Mouse (Mus musculus) heart, embryonic 15.5 days (tissue): ENCODE data around the gene Card11. TPM values are rescaled to one million over a fixed set of nuclear protein-coding genes. Genes with fewer than 3 reads are reported as not detected.

Experiments used
- ATAC-seq: fragments of 200-750 bp; cut with Nextera tagmentation; replicated peaks from 2 replicates; pipeline ENCODE4 v1.8.0; 2017; ENCODE audit warnings: low read depth, moderate TSS enrichment; ENCODE audit not compliant: insufficient number of reproducible peaks, insufficient read depth, low FRiP score
- H3K27ac ChIP-seq: fragments of 300-500 bp; sonication (generic); 2 replicates; pipeline ENCODE4 v1.5.1; 2015; ENCODE audit warnings: mild to moderate bottlenecking, inconsistent platforms
- H3K27me3 ChIP-seq: fragments of 300-500 bp; sonication (generic); 2 replicates; pipeline ENCODE4 v1.6.1; 2015; ENCODE audit warnings: inconsistent platforms
- H3K36me3 ChIP-seq: fragments of 300-500 bp; sonication (generic); 2 replicates; pipeline ENCODE4 v1.6.1; 2015; ENCODE audit warnings: mild to moderate bottlenecking, inconsistent platforms
- H3K4me1 ChIP-seq: fragments of 300-500 bp; sonication (generic); replicated peaks from 2 replicates; pipeline ENCODE4 v1.6.1; 2015; ENCODE audit warnings: inconsistent platforms
- H3K4me2 ChIP-seq: fragments of 300-500 bp; sonication (generic); 2 replicates; pipeline ENCODE4 v1.6.1; 2015; ENCODE audit warnings: inconsistent platforms, mild to moderate bottlenecking, moderate library complexity
- H3K4me3 ChIP-seq: fragments of 300-500 bp; sonication (generic); 2 replicates; pipeline ENCODE4 v1.5.1; 2015; ENCODE audit warnings: mild to moderate bottlenecking, inconsistent platforms
- H3K9ac ChIP-seq: fragments of 300-500 bp; sonication (generic); 2 replicates; pipeline ENCODE4 v1.6.1; 2015; ENCODE audit warnings: mild to moderate bottlenecking, inconsistent platforms
- H3K9me3 ChIP-seq: fragments of 300-500 bp; sonication (generic); replicated peaks from 2 replicates; pipeline ENCODE4 v1.6.1; 2016; ENCODE audit warnings: inconsistent platforms
- WGBS: fragments of 180-500 bp; shearing (Covaris S2); methylation state at CpG from one replicate; pipeline ENCODE4 v1.1.7; 2015; ENCODE audit warnings: mixed read lengths; 5-methylcytosine and 5-hydroxymethylcytosine counted together
- polyA plus RNA-seq: library from polyadenylated mRNA; unstranded; fragments of >200 nt; fragmentation: Nextera tagmentation; extraction: Ambion mirVana; gene quantifications from 2 replicates; pipeline ENCODE4 v1.2.1, GENCODE M21; 2015

Card11 gene
- polyA plus RNA-seq, 1 experiment from 2014 or later, result 0.29 TPM

DNA sequence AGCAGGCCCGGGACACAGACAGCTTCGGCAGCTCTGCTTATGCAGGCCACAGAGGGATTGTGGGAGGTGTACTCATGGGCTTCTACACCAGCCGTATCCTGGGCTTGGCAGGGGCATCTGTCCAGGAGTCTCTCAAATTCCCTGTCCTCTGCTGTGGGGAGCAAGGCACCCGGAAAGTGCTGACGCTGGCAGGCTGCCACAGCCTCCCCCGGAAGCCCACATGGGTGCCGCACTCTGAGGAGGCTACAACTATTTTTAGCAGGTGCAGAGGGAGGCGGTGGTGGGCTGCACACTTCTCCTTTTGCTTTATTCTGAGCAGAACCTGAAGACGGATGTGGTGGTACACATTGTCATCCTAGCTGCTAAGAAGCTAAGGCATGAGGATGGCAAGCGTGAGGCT lies 52.4 kb downstream of the Card11 start:
- H3K4me2 ChIP-seq, result peak overlapping the region; percentile 25; the same call in 1 of the 2 replicates
- peak; percentile 68 for ATAC-seq
- no peaks in the 10 kb centered on the region for H3K9me3 ChIP-seq
- H3K27ac ChIP-seq, result peak overlapping the region; percentile 49
- no peak overlapping the region for H3K4me3 ChIP-seq
- WGBS, result 35% methylated on average over 10 of the region's 10 CpGs
- H3K36me3 ChIP-seq, result no peaks in the 10 kb centered on the region
- H3K27me3 ChIP-seq, result no peaks in the 10 kb centered on the region
- H3K4me1 ChIP-seq, result peaks cover 13% of the 10 kb centered on the region
- H3K9ac ChIP-seq, result no peak overlapping the region

- H3K4me3 ChIP-seq, result no peak overlapping the region
- no peaks in the 10 kb centered on the region for H3K9me3 ChIP-seq
- no peak overlapping the region for H3K4me2 ChIP-seq
- no peaks in the 10 kb centered on the region for H3K36me3 ChIP-seq
- H3K27ac ChIP-seq, result no peak overlapping the region
- no peak for ATAC-seq
- no peaks in the 10 kb centered on the region for H3K27me3 ChIP-seq
- 83% methylated on average over 6 of the region's 6 CpGs for WGBS
- peaks cover 13% of the 10 kb centered on the region for H3K4me1 ChIP-seq
- H3K9ac ChIP-seq, result no peak overlapping the region
Measured at GRCm38 (mm10) chr5:140946034-140946433, 54.3 kb downstream of the Card11 start.

GRCm38 (mm10) chr5:140944382-140945125 lies 55.8 kb downstream of the Card11 start:
- H3K9ac ChIP-seq, result no peak overlapping the region
- H3K27me3 ChIP-seq, result no peaks in the 10 kb centered on the region
- no peak overlapping the region for H3K4me2 ChIP-seq
- no peaks in the 10 kb centered on the region for H3K36me3 ChIP-seq
- peaks cover 13% of the 10 kb centered on the region for H3K4me1 ChIP-seq
- H3K27ac ChIP-seq, result no peak overlapping the region
- whole genome bisulfite sequencing, result 71% methylated on average over 18 of the region's 18 CpGs
- no peaks in the 10 kb centered on the region for H3K9me3 ChIP-seq
- no peak for ATAC-seq
- no peak overlapping the region for H3K4me3 ChIP-seq

DNA sequence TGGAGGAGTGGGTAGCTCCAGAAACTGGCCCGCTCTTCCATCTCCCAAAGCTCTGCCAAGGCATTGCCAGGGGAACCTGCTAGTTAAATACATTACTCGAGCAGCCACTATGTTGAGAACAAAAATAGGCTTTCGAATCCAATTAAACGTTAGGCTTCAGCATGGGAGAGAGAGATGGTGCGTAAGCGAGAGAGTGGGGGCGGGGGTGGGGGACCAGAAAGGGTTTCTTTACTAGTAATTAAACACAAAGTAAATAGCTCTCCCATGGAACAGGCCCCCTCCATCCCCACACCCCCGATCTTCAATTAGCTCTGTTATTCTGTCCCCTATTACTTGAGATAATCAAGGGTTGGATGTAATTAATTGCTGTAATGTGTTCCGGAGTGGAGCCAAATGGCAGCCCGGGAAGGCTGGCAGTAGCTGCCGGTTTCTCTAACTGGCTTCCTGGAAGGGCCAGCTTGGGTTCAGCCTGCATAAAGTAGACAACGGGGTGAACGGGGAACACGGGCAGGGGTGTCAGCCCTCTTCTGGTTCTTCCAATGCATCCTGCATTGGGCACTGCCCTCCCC lies 59.4 kb downstream of the Card11 start:
- no peaks in the 10 kb centered on the region for H3K9me3 ChIP-seq
- no peak for ATAC-seq
- H3K36me3 ChIP-seq, result no peaks in the 10 kb centered on the region
- no peak overlapping the region for H3K4me3 ChIP-seq
- H3K9ac ChIP-seq, result no peak overlapping the region
- H3K4me1 ChIP-seq, result no peaks in the 10 kb centered on the region
- WGBS, result 77% methylated on average over 14 of the region's 14 CpGs
- no peak overlapping the region for H3K4me2 ChIP-seq
- H3K27ac ChIP-seq, result no peak overlapping the region
- H3K27me3 ChIP-seq, result no peaks in the 10 kb centered on the region; the same call in 1 of the 2 replicates

DNA sequence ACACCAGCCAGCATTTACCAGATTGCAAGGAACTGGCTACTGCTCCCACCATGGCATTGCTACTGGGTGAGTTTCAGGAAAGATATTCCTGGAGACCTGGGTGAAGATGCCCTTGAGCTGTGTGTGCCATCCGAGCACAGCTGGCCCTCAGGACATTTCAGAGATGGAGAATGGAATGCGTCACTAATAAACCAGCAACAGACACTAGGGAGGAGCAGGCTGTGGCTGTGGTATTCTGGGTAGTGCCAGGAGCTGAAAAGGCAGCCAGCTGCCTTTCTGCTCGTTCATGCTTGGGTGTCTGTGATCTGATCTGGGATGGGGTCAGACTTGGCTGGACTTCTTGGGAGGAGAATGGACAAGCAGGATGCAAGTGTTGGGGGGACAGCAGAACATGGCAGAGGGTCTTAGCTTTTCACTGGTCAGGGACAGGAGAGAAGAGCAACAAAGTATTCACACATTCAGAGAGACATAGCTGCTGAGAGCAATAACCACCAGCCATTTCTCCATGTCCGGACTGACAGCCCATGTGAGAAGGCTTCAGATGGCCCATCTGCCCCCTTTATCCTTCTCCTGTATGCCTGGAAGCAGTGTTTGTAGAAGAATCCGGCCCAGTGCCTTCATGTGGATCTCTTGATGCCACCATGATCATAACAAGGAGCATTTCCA lies 60.0 kb downstream of the Card11 start:
- WGBS, result 55% methylated on average over 5 of the region's 5 CpGs

GRCm38 (mm10) chr5:140936816-140937215 lies 63.6 kb downstream of the Card11 start:
- WGBS, result 67% methylated on average over 7 of the region's 7 CpGs
- Histone ChIP-seq H3K36me3 (no peaks in the 10 kb centered on the region), H3K4me3 (no peak overlapping the region), H3K9ac (no peak overlapping the region), H3K9me3 (no peaks in the 10 kb centered on the region), H3K27me3 (no peaks in the 10 kb centered on the region; the same call in 1 of the 2 replicates), H3K27ac (no peak overlapping the region), H3K4me1 (peaks cover 3% of the 10 kb centered on the region; the same call in 1 of the 2 replicates), H3K4me2 (no peak overlapping the region)
- ATAC-seq, result no peak

More for the DNA sequence above, 60.0 kb downstream of the Card11 start:
- Histone ChIP-seq H3K4me3 (no peak overlapping the region), H3K4me1 (no peaks in the 10 kb centered on the region), H3K4me2 (no peak overlapping the region), H3K9me3 (no peaks in the 10 kb centered on the region), H3K27me3 (no peaks in the 10 kb centered on the region; the same call in 1 of the 2 replicates), H3K9ac (no peak overlapping the region), H3K27ac (no peak overlapping the region), H3K36me3 (no peaks in the 10 kb centered on the region)
- ATAC-seq, result no peak

GRCm38 (mm10) chr5:140935848-140936247 lies 64.5 kb downstream of the Card11 start:
- Histone ChIP-seq H3K4me1 (peaks cover 3% of the 10 kb centered on the region; the same call in 1 of the 2 replicates), H3K9ac (no peak overlapping the region), H3K36me3 (no peaks in the 10 kb centered on the region), H3K27ac (no peak overlapping the region), H3K9me3 (no peaks in the 10 kb centered on the region), H3K4me3 (no peak overlapping the region), H3K4me2 (no peak overlapping the region), H3K27me3 (no peaks in the 10 kb centered on the region; the same call in 1 of the 2 replicates)
- no peak for ATAC-seq
- WGBS, result 81% methylated on average over 3 of the region's 3 CpGs

- Histone ChIP-seq H3K4me1 (peaks cover 3% of the 10 kb centered on the region; the same call in 1 of the 2 replicates), H3K4me2 (no peak overlapping the region), H3K4me3 (no peak overlapping the region), H3K27me3 (no peaks in the 10 kb centered on the region; the same call in 1 of the 2 replicates), H3K27ac (no peak overlapping the region), H3K9me3 (no peaks in the 10 kb centered on the region), H3K36me3 (no peaks in the 10 kb centered on the region), H3K9ac (no peak overlapping the region)
- 80% methylated on average over 9 of the region's 9 CpGs for WGBS
- ATAC-seq, result no peak
Measured at GRCm38 (mm10) chr5:140934639-140935315, 65.6 kb downstream of the Card11 start.

DNA sequence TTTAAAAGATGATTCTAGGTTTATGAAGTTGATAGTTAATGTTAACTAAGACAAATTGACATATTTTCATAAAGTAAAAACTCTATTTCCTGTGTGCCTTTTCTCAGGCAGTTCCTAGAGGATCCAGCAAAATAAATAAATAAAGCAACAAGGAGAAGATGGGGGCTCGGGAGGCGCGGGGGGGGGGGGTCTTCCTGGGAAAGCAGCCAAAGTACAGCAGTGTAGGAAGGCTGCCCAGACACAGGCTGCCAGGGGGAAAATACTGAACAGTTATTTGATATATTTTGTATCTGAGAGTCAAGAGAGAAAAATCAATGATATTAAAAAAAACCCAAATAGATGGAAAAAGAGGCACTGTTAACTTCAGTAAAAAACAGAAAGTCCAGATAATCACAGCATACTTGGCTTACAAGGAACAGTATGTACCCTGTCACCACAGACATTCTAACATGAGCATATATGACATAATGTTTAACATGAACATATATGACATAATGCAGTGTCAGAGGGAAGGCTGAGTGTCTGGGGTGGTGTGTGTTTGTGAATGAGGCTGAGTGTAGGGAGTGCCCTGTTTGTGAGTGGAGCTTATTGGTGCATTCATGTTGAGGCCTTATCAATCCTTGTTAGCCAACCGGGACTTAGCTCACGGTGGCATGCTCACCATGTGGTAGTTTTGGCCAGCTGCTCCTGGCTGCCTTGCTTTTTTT lies 68.7 kb downstream of the Card11 start:
- Histone ChIP-seq H3K27me3 (no peaks in the 10 kb centered on the region), H3K9ac (no peak overlapping the region), H3K4me2 (no peak overlapping the region), H3K9me3 (no peaks in the 10 kb centered on the region), H3K4me1 (peaks cover 3% of the 10 kb centered on the region; the same call in 1 of the 2 replicates), H3K36me3 (no peaks in the 10 kb centered on the region), H3K27ac (no peak overlapping the region), H3K4me3 (no peak overlapping the region)
- WGBS, result 38% methylated on average over 5 of the region's 5 CpGs
- no peak for ATAC-seq

GRCm38 (mm10) chr5:140918519-140918918 lies 81.9 kb downstream of the Card11 start:
- 89% methylated on average over 1 of the region's 1 CpGs for WGBS
- Histone ChIP-seq H3K36me3 (no peaks in the 10 kb centered on the region), H3K27ac (no peak overlapping the region), H3K9ac (no peak overlapping the region), H3K4me2 (no peak overlapping the region), H3K27me3 (no peaks in the 10 kb centered on the region), H3K4me1 (no peaks in the 10 kb centered on the region), H3K4me3 (no peak overlapping the region), H3K9me3 (0 out of 2 replicates have a peak, but pooled peaks cover 3% of the 10 kb centered on the region)
- ATAC-seq, result no peak
